Comparison of ENCODE assay signal across 8 mouse cellular contexts in genomic region chr14:29978254-29979204, GRCm38 (mm10). TPM values are rescaled to one million over a fixed set of nuclear protein-coding genes. Genes with fewer than 3 reads are reported as not detected.
DNase-seq lines count a peak whose midpoint lies in the region; ATAC-seq and TF ChIP-seq lines count a peak whose summit lies in the region.

Gene Actr8 (plus strand): TSS chr14:29978337.

- H3K4me1 ChIP-seq in CH12.LX (ENCODE audit: control insufficient read depth in 1 of 2, insufficient read depth in 2 of 2): peaks cover 2 to 24% of the 10 kb centered on the region in 2 experiments; a peak in 2 of 4 replicates
- peaks cover 9% of the 10 kb centered on the region for H3K4me1 ChIP-seq in forebrain, embryonic 12.5 days
- peaks cover 8% of the 10 kb centered on the region; the same call in 1 of the 2 replicates for H3K4me1 ChIP-seq in heart, postnatal 0 days (ENCODE audit: control insufficient read depth, insufficient read depth)
- peaks cover 3% of the 10 kb centered on the region; the same call in 1 of the 2 replicates for H3K4me1 ChIP-seq in liver, embryonic 16.5 days (ENCODE audit: control insufficient read depth, low read depth, low read length)
- H3K4me1 ChIP-seq in neural tube, embryonic 13.5 days (replicated peaks): peaks cover 11% of the 10 kb centered on the region
- no peaks in the 10 kb centered on the region for H3K4me1 ChIP-seq in testis, adult 2 months (ENCODE audit: control insufficient read depth, insufficient read depth, low read length)

- TF ChIP-seq POLR2A in CH12.LX (IDR thresholded peaks at IDR 0.05; ENCODE audit: low read depth, low read length): peak; percentile 86
- TF ChIP-seq POLR2A in testis, adult 2 months (IDR thresholded peaks at IDR 0.05; ENCODE audit: control insufficient read depth, low read depth, low read length): peak; percentile 67

- peak within 1 kb of the TSS; percentile 68 for H3K9ac ChIP-seq in CH12.LX (ENCODE audit: insufficient read depth, low read depth)
- H3K9ac ChIP-seq in forebrain, embryonic 12.5 days: peak within 1 kb of the TSS; percentile 74
- H3K9ac ChIP-seq in heart, postnatal 0 days (replicated peaks; ENCODE audit: low read depth, low read length): peak within 1 kb of the TSS; percentile 80
- peak within 1 kb of the TSS; percentile 72 for H3K9ac ChIP-seq in liver, embryonic 16.5 days (ENCODE audit: low read depth, low read length)
- H3K9ac ChIP-seq in neural tube, embryonic 13.5 days: peak within 1 kb of the TSS; percentile 89

- H3K36me3 ChIP-seq in CH12.LX (replicated peaks in 1 of 2; ENCODE audit: control insufficient read depth in 1 of 2, insufficient read depth in 1 of 2, low read length in 1 of 2): peaks cover 32 to 61% of the 10 kb centered on the region in 2 experiments
- peaks cover 53% of the 10 kb centered on the region for H3K36me3 ChIP-seq in forebrain, embryonic 12.5 days (replicated peaks)
- peaks cover 50% of the 10 kb centered on the region for H3K36me3 ChIP-seq in heart, postnatal 0 days (replicated peaks; ENCODE audit: control insufficient read depth, insufficient read depth, low read length)
- peaks cover 27% of the 10 kb centered on the region for H3K36me3 ChIP-seq in liver, embryonic 16.5 days (ENCODE audit: control insufficient read depth, insufficient read depth)
- peaks cover 61% of the 10 kb centered on the region for H3K36me3 ChIP-seq in neural tube, embryonic 13.5 days
- H3K36me3 ChIP-seq in testis, adult 2 months (ENCODE audit: control insufficient read depth, insufficient read depth, low read length): no peaks in the 10 kb centered on the region; the same call in 1 of the 2 replicates

- no peaks in the 10 kb centered on the region for H3K27me3 ChIP-seq in CH12.LX (replicated peaks)
- no peaks in the 10 kb centered on the region for H3K27me3 ChIP-seq in forebrain, embryonic 12.5 days
- no peaks in the 10 kb centered on the region for H3K27me3 ChIP-seq in heart, postnatal 0 days (ENCODE audit: control insufficient read depth, insufficient read depth, low read length)
- no peaks in the 10 kb centered on the region for H3K27me3 ChIP-seq in liver, embryonic 16.5 days (ENCODE audit: control insufficient read depth, insufficient read depth, low read depth, low read length)
- H3K27me3 ChIP-seq in neural tube, embryonic 13.5 days: no peaks in the 10 kb centered on the region
- H3K27me3 ChIP-seq in testis, adult 2 months (ENCODE audit: control insufficient read depth, insufficient read depth, low read length): no peaks in the 10 kb centered on the region

- no peak for TF ChIP-seq CTCF in CH12.LX (conservative IDR thresholded peaks at IDR 0.05 in 1 of 2, IDR thresholded peaks at IDR 0.05 in 1 of 2; ENCODE audit: low read depth in 2 of 2, low read length in 2 of 2)
- TF ChIP-seq CTCF in heart, postnatal 0 days (IDR thresholded peaks at IDR 0.05; ENCODE audit: low read depth): no peak
- TF ChIP-seq CTCF in testis, adult 2 months (IDR thresholded peaks at IDR 0.05; ENCODE audit: control insufficient read depth, insufficient read depth, insufficient replicate concordance, low read depth, low read length): no peak

- DNase-seq in CH12.LX (ENCODE audit: extremely low read depth): peak; percentile 91
- DNase-seq in c-Kit-positive CD71-positive TER-119-negative erythroid progenitor cells, embryonic 14.5 days (ENCODE audit: low read depth): peak; percentile 73
- peak; percentile 90 for DNase-seq in heart, postnatal 0 days (ENCODE audit: low spot score)
- peak; percentile 96 to 97 for DNase-seq in kidney, postnatal 4 days

- H3K9me3 ChIP-seq in CH12.LX (replicated peaks; ENCODE audit: low read length): peaks cover 12% of the 10 kb centered on the region
- H3K9me3 ChIP-seq in forebrain, embryonic 12.5 days: no peaks in the 10 kb centered on the region
- no peaks in the 10 kb centered on the region for H3K9me3 ChIP-seq in heart, postnatal 0 days (replicated peaks; ENCODE audit: control insufficient read depth, low read length)
- H3K9me3 ChIP-seq in liver, embryonic 16.5 days (replicated peaks; ENCODE audit: control insufficient read depth, low read length): no peaks in the 10 kb centered on the region
- H3K9me3 ChIP-seq in neural tube, embryonic 13.5 days: 0 out of 2 replicates have a peak, but pooled peaks cover 6% of the 10 kb centered on the region

- peak; percentile 95 for ATAC-seq in forebrain, embryonic 12.5 days (ENCODE audit: low FRiP score)
- peak; percentile 96 for ATAC-seq in heart, postnatal 0 days (ENCODE audit: insufficient read depth, low read depth)
- peak; percentile 94 for ATAC-seq in liver, embryonic 16.5 days (ENCODE audit: low read depth)
- peak; percentile 95 for ATAC-seq in neural tube, embryonic 13.5 days (ENCODE audit: low read depth)

- in situ Hi-C loops in CH12.LX (cut with MboI; ENCODE audit: low pct_ligation_motif_present, low pct_unique_long_range_greater_than_20kb, low sequenced_read_pairs): no loop called here

- H3K79me2 ChIP-seq in CH12.LX (replicated peaks; ENCODE audit: control insufficient read depth, extremely low read depth, insufficient read depth, poor library complexity, severe bottlenecking): peaks cover 17% of the 10 kb centered on the region

- no peak for TF ChIP-seq RAD21 in CH12.LX (IDR thresholded peaks at IDR 0.05; ENCODE audit: low read depth, low read length)

- peak within 1 kb of the TSS; percentile 87 for H3K27ac ChIP-seq in CH12.LX (ENCODE audit: insufficient read depth, low read depth)
- peak within 1 kb of the TSS; percentile 78 for H3K27ac ChIP-seq in forebrain, embryonic 12.5 days
- H3K27ac ChIP-seq in heart, postnatal 0 days (ENCODE audit: low read depth): peak within 1 kb of the TSS; percentile 92
- peak within 1 kb of the TSS; percentile 68 for H3K27ac ChIP-seq in liver, embryonic 16.5 days (ENCODE audit: low read length)
- peak within 1 kb of the TSS; percentile 95 for H3K27ac ChIP-seq in neural tube, embryonic 13.5 days (replicated peaks)
- peak within 1 kb of the TSS; percentile 95 for H3K27ac ChIP-seq in testis, adult 2 months (ENCODE audit: control insufficient read depth, insufficient read depth, low read depth, low read length)

- peak within 1 kb of the TSS; percentile 81 to 95 (median 93) for H3K4me3 ChIP-seq in CH12.LX (replicated peaks in 1 of 3; ENCODE audit: low read depth in 2 of 3, low read length in 2 of 3, poor library complexity in 1 of 3)
- H3K4me3 ChIP-seq in forebrain, embryonic 12.5 days (replicated peaks): peak within 1 kb of the TSS; percentile 61
- peak within 1 kb of the TSS; percentile 78 for H3K4me3 ChIP-seq in heart, postnatal 0 days (ENCODE audit: low read depth, low read length)
- H3K4me3 ChIP-seq in liver, embryonic 16.5 days (ENCODE audit: low read depth, low read length): peak within 1 kb of the TSS; percentile 70
- H3K4me3 ChIP-seq in neural tube, embryonic 13.5 days: peak within 1 kb of the TSS; percentile 80
- H3K4me3 ChIP-seq in testis, adult 2 months (ENCODE audit: control insufficient read depth, low read depth, low read length): peak within 1 kb of the TSS; percentile 86

- peak within 1 kb of the TSS; percentile 87 for H3K4me2 ChIP-seq in CH12.LX (ENCODE audit: insufficient read depth, low read depth, poor library complexity, severe bottlenecking)
- peak within 1 kb of the TSS; percentile 62 for H3K4me2 ChIP-seq in forebrain, embryonic 12.5 days
- peak within 1 kb of the TSS; percentile 77 for H3K4me2 ChIP-seq in heart, postnatal 0 days (ENCODE audit: low read depth, low read length)
- peak within 1 kb of the TSS; percentile 73 for H3K4me2 ChIP-seq in liver, embryonic 16.5 days (ENCODE audit: low read depth, low read length)
- H3K4me2 ChIP-seq in neural tube, embryonic 13.5 days: peak within 1 kb of the TSS; percentile 85

- dilution Hi-C loops in CH12.LX (cut with MboI; ENCODE audit: extremely low pct_ligation_motif_present, extremely low pct_unique_long_range_greater_than_20kb, low sequenced_read_pairs): no loop called here

- no peak for TF ChIP-seq EP300 in CH12.LX (IDR thresholded peaks at IDR 0.05; ENCODE audit: low read length)
- peak; percentile 74; the same call in 1 of the 2 replicates for TF ChIP-seq EP300 in heart, postnatal 0 days (IDR thresholded peaks at IDR 0.05; ENCODE audit: low read depth)

- WGBS in forebrain, embryonic 12.5 days: 3% methylated on average over 44 of the region's 44 CpGs
- WGBS in heart, postnatal 0 days: 1% methylated on average over 44 of the region's 44 CpGs
- under 1% methylated on average over 44 of the region's 44 CpGs for WGBS in liver, embryonic 16.5 days (ENCODE audit: insufficient replicate concordance)
- WGBS in neural tube, embryonic 13.5 days: 3% methylated on average over 43 of the region's 44 CpGs

TF ChIP-seq in CH12.LX, 34 proteins besides CTCF, POLR2A, EP300 and RAD21 (continues in another document):
- TF ChIP-seq MAX (IDR thresholded peaks at IDR 0.05; ENCODE audit: low read length) (peak; percentile 10; the same call in 1 of the 2 replicates), ETS1 (conservative IDR thresholded peaks at IDR 0.05; ENCODE audit: low read depth, low read length) (no peak), JUN (IDR thresholded peaks at IDR 0.05; ENCODE audit: insufficient read depth, low read depth, low read length) (no peak), POLR2AphosphoS2 (IDR thresholded peaks at IDR 0.05; ENCODE audit: low read depth, low read length) (no peak), KAT2A (IDR thresholded peaks at IDR 0.05; ENCODE audit: insufficient replicate concordance, low read length) (peak; percentile 80; the same call in 1 of the 2 replicates), CHD2 (IDR thresholded peaks at IDR 0.05; ENCODE audit: low read length) (peak; percentile 46; the same call in 1 of the 2 replicates), ZMIZ1 (IDR thresholded peaks at IDR 0.05; ENCODE audit: low read depth, low read length) (0 out of 2 replicates have a peak, but pooled peaks have one; percentile 86), MYC (IDR thresholded peaks at IDR 0.05; ENCODE audit: low read depth, low read length) (no peak; the same call in 1 of the 2 replicates), NRF1 (IDR thresholded peaks at IDR 0.05; ENCODE audit: low read depth, low read length) (peak; percentile 92), ZNF384 (IDR thresholded peaks at IDR 0.05; ENCODE audit: low read depth, low read length) (peak; percentile 97; the same call in 1 of the 2 replicates), TCF12 (IDR thresholded peaks at IDR 0.05; ENCODE audit: low read depth, low read length) (peak; percentile 64; the same call in 1 of the 2 replicates)

RNA-seq across cellular contexts. Expression of gene Actr8, which starts in this region (rescaled TPM):
- total RNA-seq in CH12.LX (2012; rRNA removed) (33.7 and 34.3 TPM in 2 replicates), CH12.LX (2014; rRNA removed) (32.8 and 33.4 TPM in 2 replicates)
- polyA plus RNA-seq in CH12.LX (2012; ENCODE audit: insufficient read length, low read depth): 26.7 and 32.0 TPM in 2 replicates
- polyA plus RNA-seq in forebrain, embryonic 12.5 days (2016; fragmentation: Nextera tagmentation; extraction: Ambion mirVana): 88.1 and 89.4 TPM in 2 replicates
- 15.3 and 33.8 TPM in 2 replicates for total RNA-seq in heart, postnatal 0 days (2014; rRNA removed; ENCODE audit: low replicate concordance)
- 42.4 and 44.2 TPM in 2 replicates for polyA plus RNA-seq in heart, postnatal 0 days (2015; fragmentation: Nextera tagmentation; extraction: Ambion mirVana)
- 22.4 and 23.5 TPM in 2 replicates for polyA plus RNA-seq in liver, embryonic 16.5 days (2015; fragmentation: Nextera tagmentation; extraction: Ambion mirVana)
- polyA plus RNA-seq in neural tube, embryonic 13.5 days (2015; fragmentation: Nextera tagmentation; extraction: Ambion mirVana): 84.5 and 91.1 TPM in 2 replicates
- 24.1 and 25.5 TPM in 2 replicates for polyA plus RNA-seq in testis, adult 2 months (2012; rRNA removed)

Comparison
In these comparisons a context has a peak if more than half of its experiments do, and no peak if none do; other contexts are left out.
1. Peak in every context shown above with its lines: DNase-seq, ATAC-seq, H3K4me3 ChIP-seq and H3K27ac ChIP-seq.